Mouse (Mus musculus) forebrain, embryonic 16.5 days (tissue): ENCODE measurements around the gene Nrxn1. TPM values are rescaled to one million over a fixed set of nuclear protein-coding genes. Genes with fewer than 3 reads are reported as not detected.

Experiments
- ATAC-seq: fragments of 200-750 bp; cut with Nextera tagmentation; 2 replicates; pipeline ENCODE4 v1.8.0; 2017; ENCODE audit warnings: mild to moderate bottlenecking, moderate library complexity
- H3K27ac ChIP-seq: fragments of 300-500 bp; sonication (generic); 2 replicates; pipeline ENCODE4 v1.5.1; 2014; ENCODE audit warnings: low read length, control low read depth
- H3K27me3 ChIP-seq: fragments of 300-500 bp; sonication (generic); replicated peaks from 2 replicates; pipeline ENCODE4 v1.6.1; 2014; ENCODE audit warnings: low read length; ENCODE audit not compliant: control insufficient read depth, insufficient read depth
- H3K36me3 ChIP-seq: fragments of 300-500 bp; sonication (generic); 2 replicates; pipeline ENCODE4 v1.6.1; 2014; ENCODE audit not compliant: control insufficient read depth, insufficient read depth
- H3K4me1 ChIP-seq: fragments of 300-500 bp; sonication (generic); replicated peaks from 2 replicates; pipeline ENCODE4 v1.6.1; 2014; ENCODE audit warnings: low read length; ENCODE audit not compliant: control insufficient read depth, insufficient read depth
- H3K4me2 ChIP-seq: fragments of 300-500 bp; sonication (generic); 2 replicates; pipeline ENCODE4 v1.6.1; 2014; ENCODE audit warnings: mild to moderate bottlenecking, low read length, control low read depth
- H3K4me3 ChIP-seq: fragments of 300-500 bp; sonication (generic); replicated peaks from 2 replicates; pipeline ENCODE4 v1.5.1; 2014; ENCODE audit warnings: mild to moderate bottlenecking, low read length, control low read depth
- H3K9ac ChIP-seq: fragments of 300-500 bp; sonication (generic); replicated peaks from 2 replicates; pipeline ENCODE4 v1.6.1; 2014; ENCODE audit warnings: low read depth, low read length, control low read depth
- H3K9me3 ChIP-seq: fragments of 300-500 bp; sonication (generic); 2 replicates; pipeline ENCODE4 v1.6.1; 2016; ENCODE audit warnings: low read length; ENCODE audit not compliant: control insufficient read depth
- WGBS: fragments of 180-500 bp; shearing (Covaris S2); extraction: QIAGEN DNeasy Blood & Tissue Kit; methylation state at CpG from one replicate; pipeline ENCODE4 v1.1.7; 2014; 5-methylcytosine and 5-hydroxymethylcytosine counted together
- polyA plus RNA-seq: library from polyadenylated mRNA; unstranded; fragments of >200 nt; fragmentation: Nextera tagmentation; extraction: Ambion mirVana; gene quantifications from 2 replicates; pipeline ENCODE4 v1.2.1, GENCODE M21; 2015

Gene Nrxn1
- polyA plus RNA-seq, 1 experiment from 2014 or later = 198 TPM

DNA sequence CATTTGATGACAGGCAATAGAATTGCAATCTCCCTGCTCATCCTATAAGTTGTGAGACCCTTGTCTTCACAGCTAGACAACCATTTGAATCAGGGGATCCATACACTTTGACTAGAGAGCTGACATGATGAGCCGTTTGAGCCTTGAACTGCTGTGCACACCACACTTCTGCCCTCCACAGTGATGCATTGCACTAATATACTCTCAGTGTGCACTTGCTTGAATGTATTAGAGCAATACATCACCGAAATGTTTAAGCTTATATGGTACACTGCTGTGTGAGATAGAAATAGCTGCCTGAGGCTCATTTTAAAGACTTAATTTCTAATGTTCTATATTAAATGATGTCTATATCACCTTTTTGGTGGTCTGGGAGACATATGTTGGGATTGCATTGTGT, 430.6 kb downstream of the Nrxn1 start:
- no peaks in the 10 kb centered on the region for H3K27me3 ChIP-seq
- no peaks in the 10 kb centered on the region for H3K4me1 ChIP-seq
- H3K9ac ChIP-seq = no peak overlapping the region
- no peak overlapping the region for H3K27ac ChIP-seq
- H3K4me3 ChIP-seq = no peak overlapping the region
- ATAC-seq = no peak
- no peak overlapping the region for H3K4me2 ChIP-seq
- H3K9me3 ChIP-seq = no peaks in the 10 kb centered on the region
- no peaks in the 10 kb centered on the region for H3K36me3 ChIP-seq
- whole genome bisulfite sequencing = 91% methylated on average over 2 of the region's 2 CpGs

DNA sequence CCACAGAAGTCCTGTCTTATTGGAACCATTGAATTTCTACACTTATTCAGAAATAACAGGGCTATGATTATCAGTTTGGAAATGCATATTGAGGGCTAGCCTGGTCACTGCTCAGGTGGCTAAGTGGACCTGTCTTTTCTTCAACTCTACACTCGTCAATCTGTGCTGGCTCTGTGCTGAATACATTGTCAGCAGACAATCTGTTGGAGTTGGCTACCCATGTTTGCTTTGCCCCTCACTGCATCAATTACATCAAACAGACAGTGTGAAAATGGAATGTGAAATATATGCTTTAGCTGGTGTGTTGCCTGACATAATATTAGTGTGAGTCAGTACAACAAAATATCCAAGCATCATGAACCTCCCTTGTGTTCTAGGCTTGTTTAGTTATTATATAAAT, 438.4 kb downstream of the Nrxn1 start:
- WGBS = 44% methylated on average over 1 of the region's 1 CpGs
- Histone ChIP-seq H3K4me2 (no peak overlapping the region), H3K27me3 (no peaks in the 10 kb centered on the region), H3K4me3 (no peak overlapping the region), H3K4me1 (peaks cover 5% of the 10 kb centered on the region; the same call in 1 of the 2 replicates), H3K9me3 (no peaks in the 10 kb centered on the region), H3K9ac (no peak overlapping the region), H3K27ac (no peak overlapping the region), H3K36me3 (no peaks in the 10 kb centered on the region)
- ATAC-seq = peak; percentile 87

DNA sequence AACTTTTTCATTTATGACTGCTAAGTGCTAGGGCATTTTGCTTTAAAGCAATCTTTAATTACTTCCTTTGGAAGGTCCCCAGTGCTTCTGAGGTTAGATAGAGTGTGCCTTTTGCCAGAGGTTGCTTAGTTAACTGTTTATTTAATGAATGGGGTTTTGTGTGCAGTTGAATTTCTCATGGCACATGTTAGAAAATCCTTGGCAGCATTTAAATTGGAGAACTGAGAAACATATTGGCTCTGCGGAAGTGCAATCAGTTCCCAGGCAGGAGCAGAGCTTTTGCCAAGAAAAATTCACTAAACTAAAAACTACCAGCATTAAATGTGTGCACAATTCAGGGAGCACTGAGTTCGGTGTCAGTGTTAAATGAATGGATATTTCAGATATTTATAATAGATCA, 439.5 kb downstream of the Nrxn1 start:
- WGBS = 21% methylated on average over 2 of the region's 2 CpGs
- ATAC-seq = peak; percentile 78
- H3K9ac ChIP-seq = no peak overlapping the region

DNA sequence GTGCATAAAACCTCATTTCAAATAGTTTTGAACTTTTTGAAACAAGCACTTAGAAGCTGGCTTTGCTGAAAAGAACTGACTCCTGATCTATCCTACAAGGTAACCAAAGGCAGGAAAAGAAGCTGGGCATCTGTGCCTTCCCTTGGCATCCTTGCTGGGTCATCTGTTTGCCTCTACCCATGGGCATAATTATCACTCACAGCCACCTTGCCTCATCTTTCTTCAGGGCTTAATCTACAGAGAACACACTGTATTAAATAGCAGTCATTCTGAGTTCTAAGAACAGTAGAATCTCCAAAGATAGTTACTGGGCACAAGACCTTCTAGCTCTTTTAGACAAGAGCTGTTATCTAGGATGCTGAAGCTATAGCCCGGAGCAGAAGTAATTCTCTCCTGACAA, 442.6 kb downstream of the Nrxn1 start:
- no peak for ATAC-seq
- Histone ChIP-seq H3K4me3 (no peak overlapping the region), H3K27ac (no peak overlapping the region), H3K4me2 (no peak overlapping the region), H3K27me3 (no peaks in the 10 kb centered on the region), H3K36me3 (no peaks in the 10 kb centered on the region), H3K9me3 (no peaks in the 10 kb centered on the region), H3K9ac (no peak overlapping the region), H3K4me1 (peaks cover 5% of the 10 kb centered on the region; the same call in 1 of the 2 replicates)
- 93% methylated on average over 1 of the region's 1 CpGs for WGBS

More for the DNA sequence above, 439.5 kb downstream of the Nrxn1 start:
- Histone ChIP-seq H3K27ac (no peak overlapping the region), H3K4me3 (no peak overlapping the region), H3K9me3 (no peaks in the 10 kb centered on the region), H3K36me3 (no peaks in the 10 kb centered on the region), H3K4me1 (peaks cover 5% of the 10 kb centered on the region; the same call in 1 of the 2 replicates), H3K27me3 (no peaks in the 10 kb centered on the region), H3K4me2 (no peak overlapping the region)

DNA sequence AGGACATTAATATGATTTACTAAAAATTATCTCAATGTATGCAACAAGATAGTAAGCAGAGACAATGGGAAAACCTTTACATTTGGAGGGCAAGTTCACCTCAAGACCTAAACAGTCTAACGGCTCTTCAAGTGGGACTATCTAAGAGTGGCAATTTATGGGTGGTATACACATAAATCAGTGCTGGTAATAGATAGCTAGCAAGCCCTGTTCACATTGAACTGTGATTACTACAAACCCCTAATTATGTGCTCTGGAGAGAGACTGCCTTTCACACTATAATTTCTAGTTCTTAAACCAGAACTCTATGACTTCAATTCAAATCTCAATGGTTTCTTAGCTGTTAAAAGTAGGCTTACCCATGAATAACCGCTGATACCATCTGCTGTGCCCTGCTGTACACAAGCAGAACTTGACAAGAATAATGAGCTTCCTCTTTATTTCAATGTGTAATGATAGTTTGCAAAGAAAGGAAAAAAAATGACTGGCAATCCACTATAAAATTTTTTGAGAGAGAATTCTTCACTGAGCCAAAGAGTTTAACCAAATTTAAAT, 453.8 kb downstream of the Nrxn1 start:
- WGBS = 39% methylated on average over 2 of the region's 2 CpGs
- Histone ChIP-seq H3K9ac (no peak overlapping the region), H3K36me3 (no peaks in the 10 kb centered on the region), H3K4me2 (no peak overlapping the region), H3K27ac (no peak overlapping the region), H3K9me3 (no peaks in the 10 kb centered on the region), H3K4me3 (no peak overlapping the region), H3K4me1 (no peaks in the 10 kb centered on the region), H3K27me3 (no peaks in the 10 kb centered on the region)
- peak; percentile 86 for ATAC-seq

DNA sequence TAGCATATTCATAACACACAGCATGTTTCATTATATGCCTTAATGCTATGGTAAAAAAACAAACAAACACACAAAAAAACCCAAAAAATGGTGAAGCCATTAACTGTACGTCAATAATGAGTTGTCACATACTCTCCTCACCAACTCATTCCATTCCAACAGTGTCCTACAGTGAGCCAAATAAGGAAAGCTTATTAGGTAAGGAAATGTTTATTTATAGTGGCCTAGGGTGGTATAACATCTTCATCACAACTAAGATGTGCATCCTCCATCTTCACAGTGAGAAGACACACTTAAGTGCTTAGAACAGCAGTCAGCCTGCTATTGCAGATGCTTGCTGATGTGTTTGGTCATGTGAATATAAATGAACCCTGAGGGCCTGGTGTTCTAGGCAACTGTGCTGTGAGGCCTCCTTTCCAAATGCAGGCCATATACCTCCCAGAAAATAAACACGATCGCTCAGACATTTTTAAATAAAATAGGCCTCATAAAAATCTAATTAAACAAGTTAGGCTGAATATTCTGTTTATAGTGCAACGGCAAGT, 454.6 kb downstream of the Nrxn1 start:
- no peak; the same call in 1 of the 2 replicates for ATAC-seq
- H3K9ac ChIP-seq = no peak overlapping the region
- H3K4me1 ChIP-seq = no peaks in the 10 kb centered on the region
- no peak overlapping the region for H3K4me2 ChIP-seq
- H3K36me3 ChIP-seq = no peaks in the 10 kb centered on the region
- 91% methylated on average over 4 of the region's 4 CpGs for WGBS
- no peak overlapping the region for H3K4me3 ChIP-seq
- H3K27me3 ChIP-seq = no peaks in the 10 kb centered on the region
- no peak overlapping the region for H3K27ac ChIP-seq
- no peaks in the 10 kb centered on the region for H3K9me3 ChIP-seq

DNA sequence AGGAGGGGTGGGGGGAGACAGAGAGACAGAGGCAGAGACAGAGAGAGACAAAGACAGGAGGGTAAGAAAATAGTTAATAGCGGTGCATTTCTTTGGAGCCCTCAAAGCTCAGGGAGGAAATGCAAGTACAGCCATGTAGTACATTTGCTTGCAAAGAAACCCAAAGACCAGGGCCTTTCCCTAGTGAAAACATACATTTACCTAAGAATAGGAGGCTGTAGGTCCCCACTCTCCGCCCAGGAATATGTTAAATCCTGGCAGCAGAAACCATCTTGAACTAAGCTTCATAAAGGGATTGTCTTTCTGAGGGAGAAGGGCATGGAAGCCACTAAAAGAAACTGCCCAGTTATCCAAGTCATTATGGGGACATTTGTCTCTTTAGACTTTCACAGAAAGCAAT, 461.5 kb downstream of the Nrxn1 start:
- WGBS = 62% methylated on average over 2 of the region's 2 CpGs
- H3K27ac ChIP-seq = no peak overlapping the region
- ATAC-seq = no peak
- H3K9me3 ChIP-seq = no peaks in the 10 kb centered on the region
- no peak overlapping the region for H3K4me3 ChIP-seq
- H3K4me2 ChIP-seq = no peak overlapping the region
- peaks cover 11% of the 10 kb centered on the region for H3K4me1 ChIP-seq
- H3K27me3 ChIP-seq = no peaks in the 10 kb centered on the region
- H3K36me3 ChIP-seq = no peaks in the 10 kb centered on the region
- no peak overlapping the region for H3K9ac ChIP-seq

DNA sequence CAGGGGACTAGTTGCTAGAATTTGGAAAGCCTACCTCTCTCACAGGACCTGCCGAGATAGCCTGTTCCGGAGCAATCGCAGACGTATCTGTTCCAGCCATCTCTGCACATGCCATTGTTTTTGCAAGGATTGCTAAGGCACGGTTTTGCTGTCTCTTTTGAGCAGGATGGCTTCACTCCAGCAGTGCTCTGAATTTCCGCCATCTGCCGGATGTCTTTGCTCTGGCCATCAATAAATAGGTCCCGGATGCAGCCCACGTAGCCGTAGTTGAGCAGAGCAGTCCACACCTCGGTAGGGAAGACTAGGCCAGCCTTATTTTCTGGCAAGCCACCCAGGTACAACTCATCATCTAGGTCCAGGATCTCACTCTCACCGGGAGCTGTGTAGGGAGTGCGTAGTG, 463.0 kb downstream of the Nrxn1 start:
- Histone ChIP-seq H3K9ac (no peak overlapping the region), H3K9me3 (no peaks in the 10 kb centered on the region), H3K36me3 (no peaks in the 10 kb centered on the region), H3K4me3 (no peak overlapping the region), H3K27me3 (no peaks in the 10 kb centered on the region), H3K27ac (no peak overlapping the region), H3K4me1 (peaks cover 11% of the 10 kb centered on the region), H3K4me2 (no peak overlapping the region)
- WGBS = 57% methylated on average over 13 of the region's 13 CpGs
- no peak for ATAC-seq

DNA sequence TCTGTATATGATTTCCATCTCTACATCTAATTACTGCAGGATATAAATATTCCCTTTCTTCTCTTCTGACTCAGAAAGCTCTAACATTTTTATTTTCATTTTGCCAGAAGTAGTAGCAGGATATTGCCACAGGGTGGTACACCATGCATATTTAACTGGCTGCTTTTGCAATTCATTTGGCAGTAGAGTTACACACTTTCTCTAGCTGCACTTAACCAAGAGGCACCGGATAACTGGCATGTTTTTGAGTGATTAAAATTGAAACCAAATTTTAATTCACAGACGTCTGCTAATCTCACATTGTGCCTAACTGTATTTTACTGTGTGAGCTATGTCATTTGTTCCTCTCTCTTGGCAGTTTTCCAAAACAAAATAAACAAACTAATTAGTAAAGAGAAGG, 464.4 kb downstream of the Nrxn1 start:
- 4% methylated on average over 2 of the region's 2 CpGs for WGBS
- H3K4me3 ChIP-seq = no peak overlapping the region
- H3K4me2 ChIP-seq = no peak overlapping the region
- no peak overlapping the region for H3K27ac ChIP-seq
- H3K27me3 ChIP-seq = no peaks in the 10 kb centered on the region
- no peaks in the 10 kb centered on the region for H3K36me3 ChIP-seq
- H3K4me1 ChIP-seq = peaks cover 11% of the 10 kb centered on the region
- no peaks in the 10 kb centered on the region for H3K9me3 ChIP-seq
- H3K9ac ChIP-seq = no peak overlapping the region
- peak; percentile 87 for ATAC-seq

DNA sequence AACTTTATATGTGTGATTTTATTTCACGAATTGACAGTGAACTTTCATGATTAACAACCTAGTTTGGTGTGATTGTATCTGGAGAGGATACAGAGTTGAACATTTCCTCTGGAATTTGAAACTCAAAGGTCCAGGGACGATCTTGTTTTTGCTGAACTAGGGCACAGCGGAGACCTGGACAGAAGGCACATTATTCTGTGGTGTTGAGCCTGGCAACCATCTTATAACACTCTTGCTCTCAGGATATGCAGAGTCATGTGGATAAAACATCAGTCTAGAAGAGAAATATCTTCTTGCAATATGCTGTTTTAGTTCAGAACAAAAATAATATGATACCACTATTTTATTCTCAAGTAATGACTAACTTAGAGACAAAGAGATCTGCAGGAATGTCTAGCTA, 464.9 kb downstream of the Nrxn1 start:
- Histone ChIP-seq H3K9ac (no peak overlapping the region), H3K4me3 (no peak overlapping the region), H3K9me3 (no peaks in the 10 kb centered on the region), H3K4me2 (no peak overlapping the region), H3K36me3 (no peaks in the 10 kb centered on the region), H3K4me1 (peaks cover 11% of the 10 kb centered on the region), H3K27ac (peak overlapping the region; percentile 76), H3K27me3 (no peaks in the 10 kb centered on the region)
- WGBS = 54% methylated on average over 3 of the region's 3 CpGs
- ATAC-seq = no peak
